Mouse (Mus musculus): ENCODE measurements around the gene Gm614. TPM values are rescaled to one million over a fixed set of nuclear protein-coding genes. Genes with fewer than 3 reads are reported as not detected.

The Gm614 gene
- total RNA-seq, 1 experiment from 2014 or later, result 10.8 TPM

GRCm38 (mm10) chrX:101266631-101267030, 2.8 kb upstream of the Gm614 start:
- ATAC-seq (replicated peaks; ENCODE audit: insufficient number of reproducible peaks, low FRiP score, low TSS enrichment, poor library complexity, severe bottlenecking), result no peak

- no peak for ATAC-seq (replicated peaks; ENCODE audit: insufficient number of reproducible peaks, low FRiP score, low TSS enrichment, poor library complexity, severe bottlenecking)
Observed at GRCm38 (mm10) chrX:101260441-101261325, 3.1 kb downstream of the Gm614 start.

GRCm38 (mm10) chrX:101256603-101257002, 7.2 kb downstream of the Gm614 start:
- no peak for ATAC-seq (replicated peaks; ENCODE audit: insufficient number of reproducible peaks, low FRiP score, low TSS enrichment, poor library complexity, severe bottlenecking)

- no peak for ATAC-seq (replicated peaks; ENCODE audit: insufficient number of reproducible peaks, low FRiP score, low TSS enrichment, poor library complexity, severe bottlenecking)
Observed at GRCm38 (mm10) chrX:101254740-101255139, 9.1 kb downstream of the Gm614 start.

GRCm38 (mm10) chrX:101253952-101254729, 9.7 kb downstream of the Gm614 start, which contains the start of gene Foxo4:
Gene Foxo4, plus strand, starts transcription at chrX:101254528.
- peak; percentile 94 for ATAC-seq (replicated peaks; ENCODE audit: insufficient number of reproducible peaks, low FRiP score, low TSS enrichment, poor library complexity, severe bottlenecking)

GRCm38 (mm10) chrX:101245011-101245410, 18.8 kb downstream of the Gm614 start:
- no peak for ATAC-seq (replicated peaks; ENCODE audit: insufficient number of reproducible peaks, low FRiP score, low TSS enrichment, poor library complexity, severe bottlenecking)

GRCm38 (mm10) chrX:101222796-101223162, 41.0 kb downstream of the Gm614 start:
- ATAC-seq (replicated peaks; ENCODE audit: insufficient number of reproducible peaks, low FRiP score, low TSS enrichment, poor library complexity, severe bottlenecking), result no peak

- peak; percentile 100 for ATAC-seq (replicated peaks; ENCODE audit: insufficient number of reproducible peaks, low FRiP score, low TSS enrichment, poor library complexity, severe bottlenecking)
Observed at GRCm38 (mm10) chrX:101221834-101222795, 41.7 kb downstream of the Gm614 start, which contains the start of gene Snx12. Gene Snx12, minus strand, starts transcription at chrX:101222563.

Other genes with a start within 250 kb of the Gm614 start
- gene Tex11, start 204.3 kb downstream of the Gm614 start, total RNA-seq (2017), result 0.21 TPM in 1 of 3 replicates, not detected in the others
- not detected in 3 replicates for gene Slc7a3, start 178.0 kb downstream of the Gm614 start, total RNA-seq (2017)
- 47.5 to 52.9 TPM (median 49.3 TPM) in 3 replicates for gene Snx12, start 41.4 kb downstream of the Gm614 start, total RNA-seq (2017)
- gene Foxo4, start 9.5 kb downstream of the Gm614 start, total RNA-seq (2017), result 14.0 to 20.8 TPM (median 14.5 TPM) in 3 replicates
- 206 to 400 TPM (median 270 TPM) in 3 replicates for gene Il2rg, start 4.3 kb upstream of the Gm614 start, total RNA-seq (2017)
- not detected in 3 replicates for gene Gm20489, start 5.0 kb upstream of the Gm614 start, total RNA-seq (2017)
- 42.5 to 73.8 TPM (median 57.7 TPM) in 3 replicates for gene Med12, start 10.0 kb upstream of the Gm614 start, total RNA-seq (2017)
- 1.2 TPM in 1 of 3 replicates, not detected in the others for gene Nlgn3, start 35.2 kb upstream of the Gm614 start, total RNA-seq (2017)
- not detected in 3 replicates for gene Gjb1, start 112.4 kb upstream of the Gm614 start, total RNA-seq (2017)
- 11.0 to 35.3 TPM (median 11.1 TPM) in 3 replicates for gene Zmym3, start 156.9 kb upstream of the Gm614 start, total RNA-seq (2017)
- 308 to 348 TPM (median 324 TPM) in 3 replicates for gene Nono, start 165.3 kb upstream of the Gm614 start, total RNA-seq (2017)
- gene Itgb1bp2, start 185.1 kb upstream of the Gm614 start, total RNA-seq (2017), result 0.64 to 2.6 TPM in 2 of 3 replicates, not detected in the other

All from monocyte, adult 5-6 weeks (primary cell).